Mouse (Mus musculus) cerebellum, adult 2 months (tissue): ENCODE results near the gene Psmb7. TPM values are rescaled to one million over a fixed set of nuclear protein-coding genes. Genes with fewer than 3 reads are reported as not detected.

Experiments used
- DNase-seq, 2 experiments: peaks; one replicate each; pipeline ENCODE4 v3.0.0; 2021
- H3K27ac ChIP-seq: fragments of 200-500 bp; 2 replicates; pipeline ENCODE4 v1.5.1; 2012; ENCODE audit warnings: low read length, control low read depth, inconsistent platforms; ENCODE audit not compliant: insufficient read depth
- H3K27me3 ChIP-seq: fragments of 200-500 bp; 2 replicates; pipeline ENCODE4 v1.6.1; 2012; ENCODE audit warnings: inconsistent platforms, mild to moderate bottlenecking, low read length, moderate library complexity; ENCODE audit not compliant: control insufficient read depth, insufficient read depth
- H3K4me1 ChIP-seq: fragments of 200-500 bp; 2 replicates; pipeline ENCODE4 v1.6.1; 2011; ENCODE audit warnings: low read length; ENCODE audit not compliant: control insufficient read depth, insufficient read depth
- H3K4me3 ChIP-seq: fragments of 200-500 bp; replicated peaks from 2 replicates; pipeline ENCODE3; 2011; ENCODE audit warnings: mild to moderate bottlenecking, low read depth, low read length, control low read depth; ENCODE audit not compliant: insufficient read depth
- CTCF ChIP-seq: fragments of 200-500 bp; IDR thresholded peaks from 2 replicates; pipeline ENCODE4 v1.5.1; 2011; ENCODE audit warnings: low read depth, mild to moderate bottlenecking, control low read depth, low read length, moderate library complexity, borderline replicate concordance; ENCODE audit not compliant: insufficient read depth
- POLR2A ChIP-seq: fragments of 200-500 bp; IDR thresholded peaks from 2 replicates; pipeline ENCODE4 v1.6.1; 2011; ENCODE audit warnings: low read length, control low read depth, borderline replicate concordance; ENCODE audit not compliant: insufficient read depth
- WGBS: fragments of 180-500 bp; shearing (Covaris S2); methylation state at CpG from one replicate; pipeline ENCODE4 v1.1.7; 2018; 5-methylcytosine and 5-hydroxymethylcytosine counted together
- polyA plus RNA-seq: library from polyadenylated mRNA; depleted of rRNA; stranded (reverse); fragments of >200 nt; gene quantifications from 2 replicates; pipeline ENCODE4 v1.2.3, GENCODE M21; 2012

The Psmb7 gene
- polyA plus RNA-seq, 1 experiment = 310 TPM

DNA sequence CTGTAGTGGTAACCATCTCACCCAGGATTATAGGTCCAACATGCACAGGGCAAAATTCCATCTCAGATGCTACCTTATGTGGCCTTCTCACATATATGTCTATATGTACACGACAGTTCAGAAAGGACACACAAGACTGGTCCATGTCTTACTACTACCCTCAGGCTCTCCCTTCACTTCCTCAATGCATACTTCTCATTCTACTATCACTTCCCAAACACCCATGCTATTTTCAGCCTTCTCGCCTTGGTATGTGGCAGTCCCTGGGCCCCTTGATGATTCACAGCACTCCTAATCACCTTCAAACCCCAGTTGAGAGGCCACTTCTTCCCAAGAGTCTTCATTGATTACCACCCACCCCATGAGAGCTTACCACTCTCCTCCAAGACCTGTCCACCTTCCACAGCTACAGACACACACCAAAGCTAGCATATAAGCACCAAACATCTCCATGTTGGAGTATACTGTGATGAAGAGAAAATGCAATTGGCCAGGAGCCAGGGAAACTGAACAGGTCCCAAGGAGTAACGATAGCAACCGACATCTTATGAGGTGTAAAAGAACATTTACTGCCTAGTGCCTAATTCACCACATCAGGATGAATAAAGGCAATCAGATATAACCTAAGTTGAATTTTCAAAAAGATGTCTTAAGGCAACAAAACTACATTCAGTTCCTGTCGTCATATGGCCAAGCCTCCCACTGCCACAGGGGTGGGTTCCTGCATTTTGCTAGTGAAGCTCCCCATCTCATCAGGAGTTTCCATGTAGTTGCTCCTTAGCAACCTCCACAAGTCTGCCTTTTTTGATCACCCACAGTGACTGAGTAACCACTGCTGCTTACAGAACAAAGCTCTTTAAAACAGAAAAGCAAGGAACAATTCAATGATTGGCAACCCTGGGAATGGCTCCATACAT is 26.7 kb downstream of the Psmb7 start:
- Histone ChIP-seq H3K4me3 (no peak overlapping the region), H3K27ac (no peak overlapping the region), H3K4me1 (peaks cover 29% of the 10 kb centered on the region), H3K27me3 (no peaks in the 10 kb centered on the region)
- no peak for TF ChIP-seq POLR2A
- no peak for TF ChIP-seq CTCF
- DNase-seq = no peak
- 83% methylated on average over 5 of the region's 5 CpGs for WGBS

DNA sequence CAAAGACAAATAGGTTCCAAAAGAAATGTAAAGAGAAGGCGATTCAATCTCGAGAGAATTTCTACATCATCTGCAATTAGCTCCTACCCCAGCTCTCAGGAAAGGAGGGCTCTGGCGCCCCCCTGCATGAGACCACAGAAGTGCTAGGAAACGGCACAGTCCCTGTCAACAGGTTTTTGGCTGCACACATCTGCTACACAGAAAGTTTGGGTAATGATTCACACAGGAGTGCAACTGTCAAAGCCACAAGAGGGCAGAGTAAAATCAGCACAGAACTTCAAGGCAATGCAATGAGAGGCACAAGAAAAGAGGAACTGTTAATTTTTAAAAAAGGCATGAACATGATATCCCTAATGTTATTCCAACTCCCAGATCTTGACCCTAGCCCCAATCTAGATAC is 27.8 kb downstream of the Psmb7 start:
- WGBS = 55% methylated on average over 4 of the region's 4 CpGs
- Histone ChIP-seq H3K4me3 (no peak overlapping the region), H3K4me1 (peaks cover 28% of the 10 kb centered on the region), H3K27ac (no peak overlapping the region), H3K27me3 (no peaks in the 10 kb centered on the region)
- peak in 1 of 2 experiments; percentile 40 for DNase-seq
- TF ChIP-seq POLR2A (no peak), CTCF (peak; percentile 20; the same call in 1 of the 2 replicates)

DNA sequence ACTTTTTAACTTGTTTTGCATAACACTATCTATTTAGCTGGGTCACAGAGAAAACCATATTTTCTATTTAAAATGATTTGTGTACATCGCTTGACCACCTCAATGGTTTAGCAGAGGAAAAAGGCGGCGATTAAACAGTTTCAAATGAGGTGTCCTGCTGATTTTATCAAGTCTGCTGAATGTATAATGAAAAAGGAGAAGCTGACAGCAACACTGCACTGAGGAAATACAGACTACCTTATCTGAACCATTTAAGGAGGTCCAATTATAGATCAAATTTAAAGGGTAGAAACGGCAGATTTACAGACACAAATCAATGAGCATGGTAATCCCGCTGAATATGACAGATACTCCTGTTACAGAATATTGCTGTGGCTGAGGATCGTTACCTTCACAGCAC is 29.4 kb downstream of the Psmb7 start:
- peaks cover 22% of the 10 kb centered on the region for H3K4me1 ChIP-seq
- 89% methylated on average over 6 of the region's 6 CpGs for WGBS
- H3K27ac ChIP-seq = no peak overlapping the region
- no peaks in the 10 kb centered on the region for H3K27me3 ChIP-seq
- H3K4me3 ChIP-seq = no peak overlapping the region
- DNase-seq = no peak
- TF ChIP-seq CTCF (no peak), POLR2A (no peak)

DNA sequence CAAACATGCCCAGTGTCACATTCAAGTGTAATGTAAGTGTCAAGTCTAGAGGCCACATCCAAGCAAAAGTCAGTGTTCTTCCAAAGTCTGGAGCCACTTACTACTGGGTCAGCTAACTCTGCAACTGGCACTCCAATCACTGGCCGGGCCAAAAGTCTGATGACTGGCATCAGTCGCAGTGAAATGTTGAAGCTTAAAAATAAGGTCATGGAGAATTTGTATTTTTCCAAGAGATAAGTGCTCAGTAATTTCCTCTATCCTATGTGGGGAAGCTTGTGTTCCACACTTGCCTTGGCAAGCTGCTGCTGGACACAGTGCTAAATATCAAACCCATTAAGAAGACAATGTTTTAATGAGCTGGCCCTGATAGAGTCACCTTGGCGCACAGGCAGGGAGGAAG is 30.3 kb downstream of the Psmb7 start:
- TF ChIP-seq POLR2A (no peak), CTCF (no peak)
- peak; percentile 36 to 50 for DNase-seq
- Histone ChIP-seq H3K27ac (no peak overlapping the region), H3K27me3 (no peaks in the 10 kb centered on the region), H3K4me3 (no peak overlapping the region), H3K4me1 (peaks cover 18% of the 10 kb centered on the region)
- WGBS = 36% methylated on average over 3 of the region's 3 CpGs

DNA sequence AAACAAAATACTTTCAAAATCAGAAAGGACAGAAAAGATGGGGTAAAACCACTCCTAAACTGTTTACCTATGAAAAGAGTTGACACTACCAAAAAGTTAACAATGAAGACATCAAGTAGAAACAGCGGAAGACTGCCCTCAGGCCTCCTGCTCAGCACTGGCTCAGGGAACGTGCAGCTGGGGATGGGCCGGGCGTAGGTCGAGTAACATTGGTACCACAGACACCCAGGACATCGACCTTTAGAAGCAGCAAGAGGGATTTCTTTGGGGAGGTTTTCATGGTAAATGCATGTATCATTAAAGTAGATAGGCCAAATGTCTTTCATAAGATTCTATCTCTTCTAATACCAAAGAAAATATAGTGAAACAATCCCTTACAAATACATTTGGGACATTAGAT is 31.3 kb downstream of the Psmb7 start:
- H3K27ac ChIP-seq = no peak overlapping the region
- WGBS = 83% methylated on average over 6 of the region's 6 CpGs
- no peak for DNase-seq
- TF ChIP-seq POLR2A (no peak), CTCF (no peak)
- H3K27me3 ChIP-seq = no peaks in the 10 kb centered on the region
- no peak overlapping the region for H3K4me3 ChIP-seq
- H3K4me1 ChIP-seq = peaks cover 18% of the 10 kb centered on the region

DNA sequence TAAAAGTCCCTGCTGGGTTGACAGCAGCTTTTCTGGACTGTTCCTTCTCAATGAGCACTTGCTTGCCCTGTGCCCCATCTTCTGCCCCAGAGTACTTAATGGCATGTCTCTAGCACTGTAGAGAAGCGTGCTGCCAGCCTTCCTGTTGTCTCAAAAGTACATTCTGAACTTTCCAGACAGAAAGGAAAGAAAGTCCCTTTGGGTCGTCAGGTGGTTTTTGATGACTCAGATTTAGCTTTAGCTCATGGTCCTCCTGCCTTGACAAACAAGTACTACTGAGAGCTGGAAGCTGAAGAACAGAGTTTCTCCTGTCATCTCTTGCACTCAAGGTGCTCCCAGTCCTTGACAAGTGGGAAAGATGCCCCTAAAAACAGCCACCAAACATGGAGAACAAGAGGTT is 33.7 kb downstream of the Psmb7 start:
- H3K4me3 ChIP-seq = no peak overlapping the region
- no peak for DNase-seq
- TF ChIP-seq POLR2A = no peak
- no peak for TF ChIP-seq CTCF
- peaks cover 14% of the 10 kb centered on the region for H3K4me1 ChIP-seq
- 89% methylated on average over 2 of the region's 2 CpGs for WGBS
- H3K27ac ChIP-seq = no peak overlapping the region; the same call in 1 of the 2 replicates
- no peaks in the 10 kb centered on the region for H3K27me3 ChIP-seq

DNA sequence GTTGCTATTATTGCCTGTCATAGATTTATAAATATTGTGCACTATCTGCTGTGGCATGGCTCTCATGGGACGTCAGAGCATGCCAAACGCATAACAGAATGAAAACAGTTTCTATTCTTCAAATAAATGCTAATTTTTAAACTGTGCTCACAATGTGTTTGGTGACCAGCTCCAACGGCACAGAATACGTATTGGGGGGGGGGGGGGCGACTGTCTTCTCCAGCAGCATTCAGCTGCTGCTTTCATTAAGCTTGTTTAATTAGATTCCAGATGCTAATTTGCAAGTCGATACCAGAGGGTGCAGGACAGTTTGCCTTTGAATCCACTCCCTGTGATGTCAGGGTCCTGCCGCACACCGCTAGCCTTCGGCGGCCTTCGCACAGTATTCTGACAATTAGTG is 34.6 kb downstream of the Psmb7 start:
- H3K4me1 ChIP-seq = peaks cover 9% of the 10 kb centered on the region
- no peaks in the 10 kb centered on the region for H3K27me3 ChIP-seq
- WGBS = 74% methylated on average over 11 of the region's 11 CpGs
- DNase-seq = no peak
- H3K27ac ChIP-seq = no peak overlapping the region
- no peak overlapping the region for H3K4me3 ChIP-seq
- TF ChIP-seq CTCF (no peak), POLR2A (no peak)

DNA sequence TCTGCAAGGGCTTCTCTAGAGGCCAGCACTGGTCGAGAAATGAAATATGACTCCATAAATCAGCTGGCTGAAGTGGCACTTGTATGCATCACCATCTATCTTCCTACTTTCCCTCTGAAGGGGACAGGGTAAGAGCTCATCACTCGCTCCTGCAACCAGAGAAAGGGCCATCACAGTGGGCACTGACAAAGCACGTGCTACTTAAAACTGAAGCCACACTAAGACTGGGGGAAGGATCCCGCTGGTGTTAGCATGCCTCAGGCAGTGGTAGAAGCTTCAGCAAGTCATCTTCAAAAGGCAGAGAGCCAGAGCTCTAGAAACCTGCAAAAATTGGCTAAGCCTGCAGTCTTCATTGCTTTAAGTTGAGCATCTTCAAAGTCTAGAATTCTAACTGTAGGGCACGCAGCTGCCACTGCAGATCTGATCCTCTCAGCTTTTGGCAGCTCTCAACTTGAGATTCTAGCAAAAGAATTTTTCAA is 35.0 kb downstream of the Psmb7 start:
- Histone ChIP-seq H3K27ac (no peak overlapping the region), H3K4me3 (no peak overlapping the region), H3K27me3 (no peaks in the 10 kb centered on the region), H3K4me1 (peaks cover 9% of the 10 kb centered on the region)
- 72% methylated on average over 5 of the region's 5 CpGs for WGBS
- DNase-seq = no peak
- no peak for TF ChIP-seq CTCF
- no peak for TF ChIP-seq POLR2A
